Mouse (Mus musculus): ENCODE data around the gene Tbc1d24.

DNA sequence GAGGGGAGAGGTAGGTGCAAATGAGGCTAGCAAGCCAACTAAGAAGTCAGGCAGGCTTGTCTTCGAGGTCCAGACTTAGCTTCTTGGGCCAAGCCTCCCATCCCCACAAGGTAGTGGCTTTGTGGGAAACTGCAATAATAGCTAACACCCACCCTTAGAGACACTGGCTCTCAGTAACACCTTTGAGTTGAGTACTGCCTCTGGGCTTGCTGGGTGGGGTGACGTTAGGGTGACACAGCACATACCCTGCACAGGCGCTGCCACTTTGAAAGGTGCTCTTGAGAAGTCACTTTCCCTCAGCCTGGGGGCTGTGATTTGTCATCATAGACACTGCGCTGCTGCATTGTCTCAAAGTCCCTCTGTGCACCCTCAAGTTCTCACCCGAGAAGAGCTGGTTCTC is 11.6 kb downstream of the Tbc1d24 start:
- TF ChIP-seq CTCF (IDR thresholded peaks at IDR 0.05) (no peak), POLR2A (IDR thresholded peaks at IDR 0.05; ENCODE audit: insufficient read depth, low read depth, low read length) (no peak), EP300 (IDR thresholded peaks at IDR 0.05; ENCODE audit: insufficient read depth, low read depth, low read length) (no peak)

Data from heart, adult 2 months (tissue).